Mouse (Mus musculus) stomach, adult 2 months (tissue): ENCODE data around the gene Gtf2h5. TPM values are rescaled to one million over a fixed set of nuclear protein-coding genes. Genes with fewer than 3 reads are reported as not detected.

Source experiments
- polyA plus RNA-seq: library from polyadenylated mRNA; depleted of rRNA; stranded (reverse); fragments of >200 nt; gene quantifications from 2 replicates; pipeline ENCODE4 v1.2.3, GENCODE M21; 2012; rRNA removed

Gtf2h5 gene
- 2.3 and 2.6 TPM in 2 replicates for polyA plus RNA-seq

DNA sequence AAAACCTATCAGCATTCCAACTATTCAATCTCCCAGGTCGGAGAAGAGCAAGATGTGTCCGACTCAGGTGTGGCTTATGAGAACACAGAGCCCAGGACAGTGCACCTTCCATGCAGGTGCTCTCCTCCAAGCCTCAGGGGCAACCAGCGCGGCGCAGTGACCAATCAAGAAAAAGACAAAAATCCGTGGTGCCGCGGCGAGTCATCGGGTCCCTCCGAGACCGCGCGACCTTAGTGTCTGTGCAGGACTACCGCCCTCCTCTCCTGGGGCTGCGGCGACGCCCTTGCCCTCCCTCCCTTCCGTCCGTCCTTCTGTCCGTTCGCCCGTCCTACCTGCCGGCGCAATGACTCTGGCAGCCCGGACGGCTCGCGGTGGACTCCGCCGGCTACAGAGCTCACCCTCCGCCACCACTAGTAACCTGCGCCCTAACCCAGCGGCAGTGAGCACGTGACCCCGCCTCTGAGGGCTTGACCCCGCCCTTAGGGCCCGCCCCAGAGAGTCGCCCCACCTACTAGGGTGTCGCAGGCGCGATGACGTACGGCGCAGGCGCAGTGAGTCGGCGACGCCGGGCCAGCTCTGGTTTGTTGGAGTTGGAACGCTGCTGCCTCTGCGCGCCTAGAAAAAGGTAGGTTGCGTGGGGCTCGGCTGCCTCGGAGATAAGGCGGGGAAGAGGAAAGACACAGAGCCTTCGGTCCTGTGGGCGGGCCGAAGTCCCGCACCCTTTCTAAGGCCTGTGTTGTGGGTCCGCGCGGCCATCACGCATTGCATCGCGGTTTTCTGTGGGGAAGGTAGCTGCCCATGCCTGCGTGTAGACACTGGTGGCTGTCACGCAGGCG is at the start of gene Gtf2h5, which contains the start of gene Serac1:
Gene Gtf2h5 (plus strand): TSS at position 500 of the 836 bp plus-strand sequence.
Gene Serac1 (minus strand): TSS at position 455 of the 836 bp plus-strand sequence.

GRCm38 (mm10) chr17:6106361-6107014 is 26.9 kb downstream of the Gtf2h5 start, which contains the start of gene Tulp4:
Tulp4 (plus strand) TSS chr17:6106437.

Other genes with a start within 250 kb of the Gtf2h5 start
- gene Snx9, start 238.5 kb upstream of the Gtf2h5 start, polyA plus RNA-seq = 14.5 and 18.2 TPM in 2 replicates
- 3.3 and 3.5 TPM in 2 replicates for gene Synj2, start 138.5 kb upstream of the Gtf2h5 start, polyA plus RNA-seq
- gene Serac1, start within 50 bp of the Gtf2h5 start, polyA plus RNA-seq = 0.77 and 0.93 TPM in 2 replicates
- 23.3 and 23.6 TPM in 2 replicates for gene Tulp4, start 26.7 kb downstream of the Gtf2h5 start, polyA plus RNA-seq
- 9.7 and 12.1 TPM in 2 replicates for gene Tmem181a, start 177.1 kb downstream of the Gtf2h5 start, polyA plus RNA-seq
- 0.90 and 1.2 TPM in 2 replicates for gene Dynlt1a, start 237.7 kb downstream of the Gtf2h5 start, polyA plus RNA-seq